In genomic region chr12:53647282-53647681, GRCm38 (mm10) we compare ENCODE assay signal across 24 mouse cellular contexts.
DNase-seq lines count a peak whose midpoint lies in the region; ATAC-seq lines count a peak whose summit lies in the region.
"Had no signal": no experiment of that assay in that cellular context is flagged by ENCODE, and none has a peak within 500 bp of the region (broad histone marks: within the 10 kb centered on the region; RNA-seq: fewer than 3 reads in every experiment).

No protein-coding gene starts in this region.

- ATAC-seq in forebrain, embryonic 13.5 days = peak; percentile 61; the same call in 1 of the 2 replicates
- ATAC-seq in forebrain, embryonic 11.5 days (replicated peaks; ENCODE audit: low FRiP score) = no peak
- ATAC-seq in forebrain, embryonic 15.5 days (replicated peaks) = 0 out of 2 replicates have a peak, but pooled peaks have one; percentile 51
- ATAC-seq in forebrain, embryonic 12.5 days (ENCODE audit: low FRiP score) = no peak
- no peak for ATAC-seq in cerebellum, adult (ENCODE audit: insufficient number of reproducible peaks, low FRiP score, low TSS enrichment)
- ATAC-seq: CD4-positive, CD25-positive, alpha-beta regulatory T cell, adult 4 months had no signal

- H3K4me1 ChIP-seq in forebrain, embryonic 13.5 days = peaks cover 6% of the 10 kb centered on the region; the same call in 1 of the 2 replicates
- H3K4me1 ChIP-seq in forebrain, embryonic 11.5 days (replicated peaks; ENCODE audit: control insufficient read depth, insufficient read depth, low read length) = no peaks in the 10 kb centered on the region
- H3K4me1 ChIP-seq in forebrain, embryonic 15.5 days = peaks cover 8% of the 10 kb centered on the region; the same call in 1 of the 2 replicates
- peaks cover 2% of the 10 kb centered on the region for H3K4me1 ChIP-seq in forebrain, embryonic 12.5 days
- H3K4me1 ChIP-seq: embryonic facial prominence, embryonic 13.5 days; embryonic facial prominence, embryonic 15.5 days had no signal

- H3K27me3 ChIP-seq in forebrain, embryonic 13.5 days = 0 out of 2 replicates have a peak, but pooled peaks cover 3% of the 10 kb centered on the region
- H3K27me3 ChIP-seq in forebrain, embryonic 11.5 days (ENCODE audit: control insufficient read depth, insufficient read depth, low read length) = no peaks in the 10 kb centered on the region
- no peaks in the 10 kb centered on the region for H3K27me3 ChIP-seq in forebrain, embryonic 15.5 days
- H3K27me3 ChIP-seq in forebrain, embryonic 12.5 days = no peaks in the 10 kb centered on the region
- H3K27me3 ChIP-seq: CH12.LX; embryonic facial prominence, embryonic 13.5 days; embryonic facial prominence, embryonic 15.5 days had no signal

- 30% methylated on average over 2 of the region's 2 CpGs for WGBS in forebrain, embryonic 13.5 days
- WGBS in forebrain, embryonic 11.5 days = 56% methylated on average over 2 of the region's 2 CpGs
- WGBS in forebrain, embryonic 15.5 days = 27% methylated on average over 2 of the region's 2 CpGs
- 46% methylated on average over 2 of the region's 2 CpGs for WGBS in forebrain, embryonic 12.5 days

- H3K4me3 ChIP-seq in forebrain, embryonic 13.5 days = no peak overlapping the region
- H3K4me3 ChIP-seq in forebrain, embryonic 11.5 days (ENCODE audit: low read depth, low read length) = no peak overlapping the region
- no peak overlapping the region for H3K4me3 ChIP-seq in forebrain, embryonic 15.5 days
- no peak overlapping the region for H3K4me3 ChIP-seq in forebrain, embryonic 12.5 days (replicated peaks)
- H3K4me3 ChIP-seq: embryonic facial prominence, embryonic 13.5 days; embryonic facial prominence, embryonic 15.5 days; erythroblast, embryonic 14.5 days had no signal

- no peak overlapping the region for H3K27ac ChIP-seq in forebrain, embryonic 13.5 days
- H3K27ac ChIP-seq in forebrain, embryonic 11.5 days (ENCODE audit: low read depth, low read length) = no peak overlapping the region
- H3K27ac ChIP-seq in forebrain, embryonic 15.5 days (replicated peaks) = no peak overlapping the region
- no peak overlapping the region for H3K27ac ChIP-seq in forebrain, embryonic 12.5 days
- H3K27ac ChIP-seq: embryonic facial prominence, embryonic 13.5 days; embryonic facial prominence, embryonic 15.5 days had no signal

- H3K9ac ChIP-seq in forebrain, embryonic 13.5 days = no peak overlapping the region
- no peak overlapping the region for H3K9ac ChIP-seq in forebrain, embryonic 11.5 days (ENCODE audit: low read length)
- H3K9ac ChIP-seq in forebrain, embryonic 15.5 days (replicated peaks) = no peak overlapping the region
- H3K9ac ChIP-seq in forebrain, embryonic 12.5 days = no peak overlapping the region
- H3K9ac ChIP-seq: embryonic facial prominence, embryonic 13.5 days; embryonic facial prominence, embryonic 15.5 days had no signal

- H3K9me3 ChIP-seq in forebrain, embryonic 13.5 days (replicated peaks) = no peaks in the 10 kb centered on the region
- H3K9me3 ChIP-seq in forebrain, embryonic 11.5 days (ENCODE audit: control insufficient read depth, low read length) = no peaks in the 10 kb centered on the region
- H3K9me3 ChIP-seq in forebrain, embryonic 15.5 days = no peaks in the 10 kb centered on the region
- H3K9me3 ChIP-seq in forebrain, embryonic 12.5 days = no peaks in the 10 kb centered on the region
- H3K9me3 ChIP-seq: embryonic facial prominence, embryonic 13.5 days; embryonic facial prominence, embryonic 15.5 days had no signal

- no peak overlapping the region for H3K4me2 ChIP-seq in forebrain, embryonic 13.5 days
- no peak overlapping the region for H3K4me2 ChIP-seq in forebrain, embryonic 11.5 days (ENCODE audit: low read depth, low read length, severe bottlenecking)
- no peak overlapping the region for H3K4me2 ChIP-seq in forebrain, embryonic 15.5 days (replicated peaks)
- no peak overlapping the region for H3K4me2 ChIP-seq in forebrain, embryonic 12.5 days
- H3K4me2 ChIP-seq: embryonic facial prominence, embryonic 13.5 days; embryonic facial prominence, embryonic 15.5 days had no signal

- no peaks in the 10 kb centered on the region for H3K36me3 ChIP-seq in forebrain, embryonic 13.5 days (ENCODE audit: poor library complexity, severe bottlenecking)
- H3K36me3 ChIP-seq in forebrain, embryonic 11.5 days (ENCODE audit: control insufficient read depth, insufficient read depth, low read length) = no peaks in the 10 kb centered on the region
- no peaks in the 10 kb centered on the region for H3K36me3 ChIP-seq in forebrain, embryonic 15.5 days
- H3K36me3 ChIP-seq in forebrain, embryonic 12.5 days (replicated peaks) = no peaks in the 10 kb centered on the region
- H3K36me3 ChIP-seq: embryonic facial prominence, embryonic 13.5 days; embryonic facial prominence, embryonic 15.5 days; G1E had no signal

- DNase-seq in forebrain, embryonic 11.5 days (ENCODE audit: low spot score) = no peak
- DNase-seq in retina, postnatal 1 day = peak; percentile 27
- no peak for DNase-seq in retina, embryonic 14.5 days (ENCODE audit: low spot score)
- DNase-seq: adrenal gland, adult 2 months; adrenal gland, postnatal 10 days; adrenal gland, postnatal 25 days; B cell, adult 2 months; cerebellum, adult 11 months; cerebellum, adult 18-20 months; cerebellum, adult 8-10 months; cerebellum, adult 9-11 months; cerebellum, postnatal 14 days; cerebellum, postnatal 36 days; embryo, embryonic 11 days had no signal

Comparison
In these comparisons a context has a peak if more than half of its experiments do, and no peak if none do; other contexts are left out.
1. ATAC-seq: peak in forebrain, embryonic 13.5 days (single experiment) and forebrain, embryonic 15.5 days (single experiment); none in forebrain, embryonic 11.5 days (single experiment), forebrain, embryonic 12.5 days (single experiment) and cerebellum, adult (single experiment).